Comparison of ENCODE assay signal across 8 mouse cellular contexts in genomic region chr10:62183053-62183452, GRCm38 (mm10). TPM values are rescaled to one million over a fixed set of nuclear protein-coding genes. Genes with fewer than 3 reads are reported as not detected.
A peak's percentile ranks its signal among the peaks of the same experiment; 100 is the strongest.
DNase-seq lines count a peak whose midpoint lies in the region; ATAC-seq lines count a peak whose summit lies in the region.

No protein-coding gene starts in this region.

- H3K4me3 ChIP-seq in hindbrain, embryonic 14.5 days (replicated peaks; ENCODE audit: low read length): no peak overlapping the region

- H3K9me3 ChIP-seq in hindbrain, embryonic 14.5 days (ENCODE audit: control insufficient read depth, low read length): no peaks in the 10 kb centered on the region

- ATAC-seq in hindbrain, embryonic 14.5 days (ENCODE audit: low FRiP score): peak; percentile 59; the same call in 1 of the 2 replicates

- no peaks in the 10 kb centered on the region for H3K4me1 ChIP-seq in hindbrain, embryonic 14.5 days (replicated peaks; ENCODE audit: control insufficient read depth, insufficient read depth, low read length)

- no peak overlapping the region for H3K27ac ChIP-seq in hindbrain, embryonic 14.5 days

- DNase-seq in MN1 (ENCODE audit: low spot score): peak; percentile 94
- peak; percentile 96 to 100 for DNase-seq in cerebellum, adult 18-20 months
- peak; percentile 97 for DNase-seq in forelimb bud, embryonic 11.5 days (ENCODE audit: low read depth, low spot score)
- DNase-seq in hindbrain, embryonic 14.5 days (ENCODE audit: low spot score): peak; percentile 99
- DNase-seq in layer of hippocampus, postnatal 14 days (ENCODE audit: low spot score in 2 of 2): peak; percentile 97 to 98
- peak; percentile 97 for DNase-seq in lung, postnatal 14 days
- DNase-seq in retina, embryonic 14.5 days (ENCODE audit: low spot score): peak; percentile 100
- peak; percentile 93 for DNase-seq in thymus, postnatal 25 days

- H3K27me3 ChIP-seq in hindbrain, embryonic 14.5 days (ENCODE audit: control insufficient read depth, insufficient read depth, low read length): peaks cover 18% of the 10 kb centered on the region

- H3K4me2 ChIP-seq in hindbrain, embryonic 14.5 days (replicated peaks): no peak overlapping the region

- no peaks in the 10 kb centered on the region for H3K36me3 ChIP-seq in hindbrain, embryonic 14.5 days (replicated peaks; ENCODE audit: control insufficient read depth, insufficient read depth)

- 3% methylated on average over 10 of the region's 10 CpGs for WGBS in hindbrain, embryonic 14.5 days

- H3K9ac ChIP-seq in hindbrain, embryonic 14.5 days: no peak overlapping the region

RNA-seq across cellular contexts. Expression of gene Fam241b, which starts 39.3 kb away (rescaled TPM):
- polyA plus RNA-seq in hindbrain, embryonic 14.5 days (2014; fragmentation: Nextera tagmentation; extraction: Ambion mirVana): 41.6 TPM in 2 replicates
- total RNA-seq in layer of hippocampus, postnatal 14 days (2021): 10 to 100 TPM; 42.7 to 44.1 TPM

RNA-seq across cellular contexts. Expression of gene Tspan15, which starts 48.0 kb away (rescaled TPM):
- 14.5 and 14.6 TPM in 2 replicates for polyA plus RNA-seq in hindbrain, embryonic 14.5 days (2014; fragmentation: Nextera tagmentation; extraction: Ambion mirVana)
- total RNA-seq in layer of hippocampus, postnatal 14 days (2021): 10 to 100 TPM; 18.0 to 20.0 TPM

RNA-seq across cellular contexts. Expression of gene Neurog3, which starts 50.2 kb away (rescaled TPM):
- not detected in 2 replicates for polyA plus RNA-seq in hindbrain, embryonic 14.5 days (2014; fragmentation: Nextera tagmentation; extraction: Ambion mirVana)
- total RNA-seq in layer of hippocampus, postnatal 14 days (2021): not detected
